Mouse (Mus musculus) naive thymus-derived CD4-positive, alpha-beta T cell, adult 2 months (primary cell): ENCODE results near the gene Asnsd1.
A peak's percentile ranks its signal among the peaks of the same experiment; 100 is the strongest.
"Not testable (repeated sequence)": the region's sequence is repeated elsewhere in the genome, so short reads cannot be mapped to it uniquely, and the experiment has no call there.

Experiments used
- DNase-seq: peaks from one replicate; pipeline ENCODE4 v3.0.0-alpha.2; 2011; ENCODE audit warnings: low read depth

The Asnsd1 gene

GRCm38 (mm10) chr1:53352327-53353261 lies at the start of gene Asnsd1, which contains the start of the genes Asdurf and Gm28551:
Asnsd1 (minus strand) TSS chr1:53352752.
Asdurf (minus strand) TSS chr1:53352619.
Gm28551 (minus strand) TSS chr1:53352667.
- peak; percentile 98 for DNase-seq

- DNase-seq: not testable (repeated sequence)
Measured at GRCm38 (mm10) chr1:53393936-53394760, 41.6 kb upstream of the Asnsd1 start.

GRCm38 (mm10) chr1:53388762-53389161 lies 36.2 kb upstream of the Asnsd1 start:
- no peak for DNase-seq

GRCm38 (mm10) chr1:53384085-53384688 lies 31.6 kb upstream of the Asnsd1 start:
- no peak for DNase-seq

GRCm38 (mm10) chr1:53377731-53378130 lies 25.2 kb upstream of the Asnsd1 start:
- DNase-seq: no peak

- not testable (repeated sequence) for DNase-seq
Measured at GRCm38 (mm10) chr1:53375965-53376364, 23.4 kb upstream of the Asnsd1 start.

- DNase-seq: no peak
Measured at GRCm38 (mm10) chr1:53358988-53359387, 6.4 kb upstream of the Asnsd1 start.

GRCm38 (mm10) chr1:53341071-53341470 lies 11.5 kb downstream of the Asnsd1 start:
- DNase-seq: no peak

GRCm38 (mm10) chr1:53337403-53337802 lies 15.1 kb downstream of the Asnsd1 start:
- not testable (repeated sequence) for DNase-seq

- DNase-seq: no peak
Measured at GRCm38 (mm10) chr1:53335465-53335864, 17.1 kb downstream of the Asnsd1 start.

- not testable (repeated sequence) for DNase-seq
Measured at GRCm38 (mm10) chr1:53333527-53333926, 19.0 kb downstream of the Asnsd1 start.

GRCm38 (mm10) chr1:53324827-53325494 lies 27.6 kb downstream of the Asnsd1 start:
- DNase-seq: no peak

- no peak for DNase-seq
Measured at GRCm38 (mm10) chr1:53324277-53324676, 28.3 kb downstream of the Asnsd1 start.

- no peak for DNase-seq
Measured at GRCm38 (mm10) chr1:53323254-53323653, 29.3 kb downstream of the Asnsd1 start.

GRCm38 (mm10) chr1:53321662-53322344 lies 30.7 kb downstream of the Asnsd1 start:
- no peak for DNase-seq

- DNase-seq: peak; percentile 88
Measured at GRCm38 (mm10) chr1:53312989-53313967, 39.3 kb downstream of the Asnsd1 start, which contains the start of gene Osgepl1. Osgepl1 (plus strand) TSS chr1:53313624.

- DNase-seq: no peak
Measured at GRCm38 (mm10) chr1:53300506-53300905, 52.0 kb downstream of the Asnsd1 start.

GRCm38 (mm10) chr1:53296581-53297383 lies 55.8 kb downstream of the Asnsd1 start, which contains the start of the genes Pms1, Ormdl1 and Gm28778:
Pms1 (minus strand) TSS chr1:53297018.
Ormdl1 (plus strand) TSS chr1:53297095.
Gm28778 (plus strand) TSS chr1:53297111.
- peak; percentile 93 for DNase-seq
